Mouse (Mus musculus) MEL (cell line): ENCODE data around the gene Sppl3.

Experiments used
- CHD2 ChIP-seq: IDR thresholded peaks from 2 replicates; pipeline ENCODE4 v1.6.1; 2011; ENCODE audit warnings: low read length, improper control_type of control experiment
- CTCF ChIP-seq, 3 experiments: IDR thresholded peaks in 2 of 3; conservative IDR thresholded peaks in 1 of 3; 2 replicates each; pipeline ENCODE4 v1.5.1; 2011 to 2012; ENCODE audit warnings: low read length in 3 of 3, low read depth in 2 of 3, mild to moderate bottlenecking in 2 of 3, improper control_type of control experiment in 1 of 3, inconsistent platforms in 1 of 3, mixed read lengths in 1 of 3, moderate library complexity in 1 of 3; ENCODE audit not compliant: control insufficient read depth in 1 of 3, insufficient read depth in 1 of 3, poor library complexity in 1 of 3, severe bottlenecking in 1 of 3
- EP300 ChIP-seq, 2 experiments: IDR thresholded peaks; 2 replicates each; pipeline ENCODE4 v1.6.1; 2011; ENCODE audit warnings: improper control_type of control experiment in 2 of 2, low read length in 2 of 2, low read depth in 1 of 2, mild to moderate bottlenecking in 1 of 2
- GABPA ChIP-seq: IDR thresholded peaks from 2 replicates; pipeline ENCODE4 v1.6.1; 2012; ENCODE audit warnings: low read depth, mild to moderate bottlenecking, inconsistent platforms, low read length, improper control_type of control experiment, moderate library complexity
- JUND ChIP-seq: IDR thresholded peaks from 2 replicates; pipeline ENCODE4 v1.6.1; 2011; ENCODE audit warnings: low read depth, mild to moderate bottlenecking, improper control_type of control experiment, low read length
- MXI1 ChIP-seq: IDR thresholded peaks from 2 replicates; pipeline ENCODE4 v1.6.1; 2011; ENCODE audit warnings: mild to moderate bottlenecking, low read depth, low read length, improper control_type of control experiment
- MYB ChIP-seq: IDR thresholded peaks from 2 replicates; pipeline ENCODE4 v1.6.1; 2011; ENCODE audit warnings: mild to moderate bottlenecking, low read depth, low read length, improper control_type of control experiment
- POLR2A ChIP-seq, 2 experiments: IDR thresholded peaks; 2 replicates each; pipeline ENCODE4 v1.6.1; 2011 to 2012; ENCODE audit warnings: low read length in 2 of 2, mild to moderate bottlenecking in 2 of 2, control low read depth in 1 of 2, improper control_type of control experiment in 1 of 2, low read depth in 1 of 2, moderate library complexity in 1 of 2; ENCODE audit not compliant: control insufficient read depth in 1 of 2, insufficient read depth in 1 of 2, poor library complexity in 1 of 2
- UBTF ChIP-seq: IDR thresholded peaks from 2 replicates; pipeline ENCODE4 v1.6.1; 2012; ENCODE audit warnings: low read depth, mild to moderate bottlenecking, inconsistent platforms, low read length, improper control_type of control experiment, moderate library complexity, borderline replicate concordance; ENCODE audit not compliant: insufficient read depth
- USF1 ChIP-seq: IDR thresholded peaks from 2 replicates; pipeline ENCODE4 v1.6.1; 2014; ENCODE audit warnings: low read depth, mild to moderate bottlenecking, inconsistent platforms, low read length, improper control_type of control experiment, moderate library complexity
- USF2 ChIP-seq, 2 experiments: IDR thresholded peaks; 2 replicates each; pipeline ENCODE4 v1.6.1; 2011 to 2012; ENCODE audit warnings: improper control_type of control experiment in 2 of 2, low read length in 2 of 2, borderline replicate concordance in 1 of 2, inconsistent platforms in 1 of 2, low read depth in 1 of 2, mild to moderate bottlenecking in 1 of 2; ENCODE audit not compliant: insufficient read depth in 1 of 2
- ZKSCAN1 ChIP-seq: IDR thresholded peaks from 2 replicates; pipeline ENCODE4 v1.6.1; 2012; ENCODE audit warnings: low read depth, mild to moderate bottlenecking, inconsistent platforms, low read length, improper control_type of control experiment, moderate library complexity
- ZMIZ1 ChIP-seq: IDR thresholded peaks from 2 replicates; pipeline ENCODE4 v1.6.1; 2012; ENCODE audit warnings: low read depth, mild to moderate bottlenecking, inconsistent platforms, low read length, improper control_type of control experiment, moderate library complexity

GRCm38 (mm10) chr5:115062566-115062965 lies 51.6 kb downstream of the Sppl3 start:
- TF ChIP-seq CHD2 = no peak
- TF ChIP-seq USF2 (IDR thresholded peaks at IDR 0.05; ENCODE audit: borderline replicate concordance in 1 of 2, insufficient read depth in 1 of 2, low read depth in 1 of 2, low read length in 2 of 2) = no peak
- TF ChIP-seq UBTF = no peak
- no peak for TF ChIP-seq CTCF (IDR thresholded peaks at IDR 0.05 in 2 of 3, conservative IDR thresholded peaks at IDR 0.05 in 1 of 3; ENCODE audit: control insufficient read depth in 1 of 3, insufficient read depth in 1 of 3, low read depth in 2 of 3, low read length in 3 of 3, poor library complexity in 1 of 3, severe bottlenecking in 1 of 3)
- no peak for TF ChIP-seq POLR2A (IDR thresholded peaks at IDR 0.05; ENCODE audit: control insufficient read depth in 1 of 2, insufficient read depth in 1 of 2, low read depth in 1 of 2, low read length in 2 of 2, poor library complexity in 1 of 2)
- TF ChIP-seq JUND = no peak
- no peak for TF ChIP-seq MYB
- no peak for TF ChIP-seq GABPA
- TF ChIP-seq EP300 (IDR thresholded peaks at IDR 0.05; ENCODE audit: low read depth in 1 of 2, low read length in 2 of 2) = peak; percentile 71 to 77
- TF ChIP-seq MXI1 = no peak
- TF ChIP-seq ZMIZ1 = no peak
- TF ChIP-seq ZKSCAN1 = no peak
- TF ChIP-seq USF1 = no peak
